Mouse (Mus musculus) cerebellum, adult 8-10 months (tissue): Measurements from ENCODE around the gene Grid2.

ENCODE experiments used
- DNase-seq: peaks from one replicate; pipeline ENCODE4 v3.0.0; 2022

Gene Grid2

DNA sequence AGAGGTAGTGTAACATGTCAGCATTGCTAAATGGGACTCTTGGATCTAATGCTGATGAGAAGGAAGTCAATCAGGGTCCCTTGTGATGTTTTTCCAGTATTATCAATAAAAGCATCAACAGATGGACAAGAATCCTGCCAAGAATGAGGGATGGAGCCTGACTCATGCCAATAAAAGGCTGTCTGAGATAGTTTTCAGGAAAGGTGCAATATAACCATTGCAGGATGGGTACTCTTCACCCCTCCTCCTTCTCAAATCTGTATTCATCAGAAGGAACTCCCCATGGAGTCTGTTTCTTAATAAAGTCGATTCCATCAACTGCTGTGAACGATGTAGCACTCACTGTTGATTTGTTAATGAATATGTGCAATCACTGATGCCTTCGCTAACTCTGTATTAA lies 403.7 kb downstream of the Grid2 start:
- no peak for DNase-seq

DNA sequence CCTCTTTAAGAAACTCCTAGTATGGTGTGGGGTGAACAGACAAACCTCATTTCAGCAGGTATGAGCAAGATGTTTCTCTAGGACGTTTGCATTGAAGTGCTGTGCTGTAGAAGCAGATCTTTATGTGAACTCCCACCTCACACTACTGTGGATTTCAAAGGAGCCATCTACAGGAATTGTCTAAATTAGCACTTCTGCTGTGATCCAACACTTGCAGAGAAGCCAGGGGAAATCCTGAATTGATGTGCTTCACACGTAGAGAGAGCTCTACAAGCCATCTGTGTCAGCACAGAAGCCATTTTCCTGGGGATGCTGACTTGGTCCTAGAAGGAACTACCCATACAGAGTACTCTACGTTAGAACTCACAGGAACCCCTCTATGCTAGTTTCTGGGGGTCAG lies 430.0 kb downstream of the Grid2 start:
- no peak for DNase-seq

DNA sequence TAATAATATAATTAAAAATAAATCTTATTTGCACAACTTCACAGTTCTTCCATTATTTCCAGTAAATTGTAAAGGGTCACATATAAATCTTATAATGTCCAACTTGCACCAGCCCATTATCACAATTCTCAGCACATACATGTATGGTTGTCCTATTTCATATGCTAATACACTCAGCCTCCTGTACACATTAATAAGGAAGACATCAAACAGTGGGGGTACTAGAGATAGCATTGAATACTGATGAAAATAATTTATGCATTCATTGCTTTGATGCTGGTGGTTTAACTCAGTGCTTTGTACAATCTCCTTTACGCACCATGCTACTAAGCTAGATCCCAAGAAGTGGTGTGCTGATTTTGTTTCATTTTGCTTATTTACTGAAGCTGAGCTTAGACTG lies 446.0 kb downstream of the Grid2 start:
- no peak for DNase-seq

DNA sequence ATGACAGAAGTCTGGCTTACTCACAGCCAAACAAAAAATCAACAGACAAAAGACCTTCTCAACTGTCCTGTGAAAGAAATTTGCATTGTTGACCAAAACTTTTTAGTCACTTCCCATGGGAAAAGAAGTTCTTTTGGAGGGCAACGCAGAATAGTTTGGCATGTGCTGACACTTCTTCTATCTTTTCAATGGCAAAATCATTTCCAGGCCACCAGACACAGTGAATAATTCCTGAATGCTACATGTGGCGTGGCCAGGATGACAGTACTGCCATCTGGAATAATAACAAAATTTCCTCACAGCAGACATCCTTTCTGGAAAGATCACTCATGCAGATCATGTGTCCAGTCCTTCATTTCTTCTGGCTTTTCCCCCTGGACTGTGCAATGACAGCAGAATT lies 478.1 kb downstream of the Grid2 start:
- peak; percentile 6 for DNase-seq

DNA sequence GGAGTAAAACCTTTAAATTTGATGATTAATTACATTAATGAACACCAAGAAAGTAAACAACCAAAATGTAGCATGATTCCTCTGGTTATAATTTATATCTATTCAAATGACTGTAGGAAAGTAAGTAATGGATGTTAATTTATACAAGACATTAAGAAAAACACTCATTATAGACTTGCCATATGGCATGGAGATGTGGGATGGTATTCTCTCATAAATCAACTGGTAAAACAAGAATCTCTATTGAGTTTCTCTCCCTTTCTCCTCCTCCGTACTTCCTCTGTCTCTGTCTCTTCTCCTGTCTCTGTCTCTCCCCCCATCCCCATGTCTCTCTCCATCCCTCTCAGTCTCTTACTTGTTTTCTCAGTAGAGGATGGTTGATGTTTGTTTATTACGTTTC lies 506.9 kb downstream of the Grid2 start:
- DNase-seq, result no peak

DNA sequence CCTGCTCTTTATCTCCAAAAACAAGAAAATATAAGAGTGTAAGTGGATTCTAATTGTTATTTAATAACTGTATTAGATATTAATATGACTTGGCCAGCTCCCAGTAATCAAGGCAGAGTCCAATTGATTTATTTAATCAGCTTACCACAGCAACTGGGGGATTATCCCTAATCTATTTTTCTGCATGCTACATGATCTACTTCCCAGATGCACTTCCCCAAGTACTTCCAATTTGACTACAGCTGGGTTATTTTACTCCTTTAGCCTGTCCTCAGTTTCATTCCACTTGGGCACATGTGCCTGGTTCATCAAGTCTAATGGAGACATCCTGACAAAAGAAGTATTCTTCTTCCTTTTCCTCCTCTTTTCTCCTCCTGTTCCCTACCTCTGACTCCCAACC lies 539.0 kb downstream of the Grid2 start:
- DNase-seq, result no peak

DNA sequence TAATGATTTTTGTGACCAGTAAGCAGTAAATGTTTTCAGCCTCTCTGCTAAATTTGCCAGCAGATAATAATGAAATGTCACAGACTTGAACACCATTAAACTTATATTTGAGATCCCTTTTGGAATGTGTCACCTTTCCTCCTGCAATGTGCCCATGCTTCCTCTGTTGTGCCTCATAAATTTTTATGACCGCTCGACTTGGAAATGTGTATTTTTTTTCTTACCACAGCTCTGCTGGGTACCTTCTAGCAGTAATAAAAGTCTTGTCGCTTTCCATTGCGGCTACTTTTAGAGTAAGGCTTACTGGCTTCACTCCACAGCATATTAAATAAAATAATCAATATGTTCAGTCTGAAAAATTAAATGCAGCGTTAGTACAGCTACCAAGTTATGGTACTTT lies 564.6 kb downstream of the Grid2 start:
- DNase-seq, result no peak

DNA sequence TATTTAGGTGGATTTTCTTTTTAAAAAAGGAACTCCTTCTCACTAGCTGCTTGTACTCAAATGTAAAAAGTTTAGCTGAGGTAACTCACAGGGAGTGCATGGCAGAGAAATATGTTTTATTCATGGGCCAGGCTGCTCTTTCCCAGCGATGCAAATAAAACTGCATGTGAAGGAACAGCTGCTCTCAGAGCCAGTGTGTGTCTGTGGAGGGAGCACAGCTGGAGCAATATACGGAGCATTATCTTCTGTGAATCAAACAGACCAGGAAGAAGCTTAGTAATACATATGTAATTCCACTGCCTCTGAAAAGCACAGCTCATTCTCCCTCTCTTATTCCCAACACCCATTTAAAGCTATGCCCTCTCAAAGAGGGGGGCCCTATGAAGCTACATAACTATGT lies 607.0 kb downstream of the Grid2 start:
- DNase-seq, result no peak

DNA sequence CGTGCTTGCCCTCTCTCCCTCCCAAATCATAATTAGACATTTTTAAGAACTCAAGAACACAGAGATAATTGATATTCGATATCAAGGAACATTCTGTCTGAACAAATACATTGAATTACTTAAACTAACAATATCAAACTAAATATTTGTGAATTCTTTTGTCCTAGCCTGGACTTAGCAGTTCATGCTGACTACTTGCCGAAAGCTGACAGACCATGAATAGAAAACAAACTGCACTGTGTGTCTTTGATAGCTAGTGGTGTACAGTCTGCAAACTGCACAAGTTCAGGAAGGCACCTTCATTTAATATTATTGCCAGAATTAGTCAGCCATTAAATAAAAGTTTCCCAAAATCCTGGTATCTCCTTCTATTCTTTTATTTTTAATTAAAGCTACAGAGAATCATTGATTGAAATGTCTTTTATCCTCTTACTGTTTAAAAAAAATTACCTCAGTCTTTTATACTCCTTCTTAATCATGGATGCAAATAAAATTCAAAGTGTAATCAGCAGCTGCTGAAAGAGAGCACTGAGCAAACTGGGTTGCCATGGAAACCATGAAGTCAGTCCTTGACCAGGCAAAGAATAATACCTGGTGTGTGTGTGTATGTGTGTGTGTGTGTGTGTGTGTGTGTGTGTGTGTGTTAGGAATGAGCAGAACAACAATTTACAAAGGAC lies 621.5 kb downstream of the Grid2 start:
- DNase-seq, result no peak

DNA sequence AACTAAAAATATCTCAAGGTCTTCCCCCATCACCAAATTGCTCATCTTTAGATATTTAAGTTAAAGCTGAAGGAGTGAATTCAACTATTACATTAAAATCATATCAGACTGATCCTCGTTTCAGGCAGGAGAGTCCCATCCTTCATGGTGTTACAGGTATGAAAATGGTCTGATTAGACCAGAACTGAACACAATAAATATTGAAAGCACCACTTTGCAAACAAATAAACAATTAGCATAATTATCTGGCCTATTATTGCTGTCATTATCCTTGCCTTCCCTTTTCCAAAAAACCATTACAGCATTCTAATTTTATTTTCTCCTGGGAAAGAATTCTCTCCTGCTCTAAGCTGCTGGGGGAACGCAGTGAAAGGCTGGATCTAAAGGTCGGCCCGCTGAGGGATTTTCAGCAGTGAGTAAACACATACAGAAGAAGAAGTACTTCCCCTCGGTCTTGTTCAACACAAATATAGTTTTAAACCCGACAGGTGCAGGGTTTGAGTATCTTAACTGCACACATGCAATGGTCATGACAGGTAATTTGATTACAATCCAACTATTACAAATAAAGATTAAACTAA lies 622.2 kb downstream of the Grid2 start:
- no peak for DNase-seq

DNA sequence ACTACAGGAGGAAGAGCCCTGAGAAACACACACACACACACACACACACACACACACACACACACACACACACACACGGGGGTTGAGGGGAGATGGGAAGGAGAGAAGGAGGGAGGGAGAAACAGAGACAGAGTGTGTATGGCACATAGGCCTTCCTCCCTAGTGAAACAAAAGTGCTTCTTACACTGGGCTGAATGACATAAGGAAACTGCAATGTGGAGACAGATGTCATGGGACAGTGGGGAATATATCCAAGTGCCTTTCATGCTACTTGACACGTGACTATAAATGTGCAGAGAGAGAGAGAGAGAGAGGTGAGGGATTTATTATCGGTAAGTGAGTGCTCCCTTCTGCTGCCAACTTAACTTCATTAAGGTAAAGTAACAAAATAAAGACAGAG lies 639.0 kb downstream of the Grid2 start:
- DNase-seq, result no peak

DNA sequence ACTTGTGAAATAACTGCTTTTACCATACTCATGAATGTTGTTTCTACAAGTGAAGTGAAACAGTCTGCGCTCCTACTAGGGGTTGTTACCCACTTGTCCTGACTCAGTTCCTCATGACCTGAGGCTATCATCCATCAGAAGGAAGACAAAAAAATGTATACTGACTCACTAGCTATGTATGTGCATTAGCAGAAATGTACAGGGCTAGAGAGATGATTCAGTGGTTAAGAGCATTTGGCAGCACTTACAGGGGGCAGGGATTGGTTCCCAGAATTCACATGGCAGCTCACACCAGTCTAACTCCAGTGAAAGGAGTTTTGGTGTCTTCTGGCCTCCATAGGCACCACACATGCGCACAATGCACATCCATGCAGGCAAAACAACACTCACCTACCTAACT lies 642.5 kb downstream of the Grid2 start:
- no peak for DNase-seq

DNA sequence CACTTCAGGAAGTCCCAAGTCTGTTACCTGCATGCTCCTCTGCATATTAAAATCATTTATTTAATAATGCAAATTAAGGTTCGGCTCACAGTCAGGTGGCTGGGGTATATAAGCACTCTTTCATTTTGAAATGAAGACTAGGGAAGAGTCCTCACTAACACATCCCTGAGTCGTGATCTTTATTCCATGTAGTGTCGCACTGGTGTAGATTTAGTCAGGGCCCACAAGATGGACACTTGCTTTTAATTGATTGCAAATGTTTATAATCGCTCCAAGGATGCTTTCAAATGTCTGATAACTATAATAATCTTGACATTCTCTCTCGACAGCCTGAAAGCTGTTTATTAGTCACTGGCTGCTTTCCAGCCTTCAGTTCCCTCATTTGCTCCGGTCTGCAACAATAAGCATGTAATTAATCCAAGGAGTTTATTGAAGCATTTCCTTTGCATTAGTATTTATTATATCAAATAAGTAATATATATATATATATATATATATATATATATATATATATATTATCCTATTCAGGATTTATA lies 661.4 kb downstream of the Grid2 start:
- no peak for DNase-seq

DNA sequence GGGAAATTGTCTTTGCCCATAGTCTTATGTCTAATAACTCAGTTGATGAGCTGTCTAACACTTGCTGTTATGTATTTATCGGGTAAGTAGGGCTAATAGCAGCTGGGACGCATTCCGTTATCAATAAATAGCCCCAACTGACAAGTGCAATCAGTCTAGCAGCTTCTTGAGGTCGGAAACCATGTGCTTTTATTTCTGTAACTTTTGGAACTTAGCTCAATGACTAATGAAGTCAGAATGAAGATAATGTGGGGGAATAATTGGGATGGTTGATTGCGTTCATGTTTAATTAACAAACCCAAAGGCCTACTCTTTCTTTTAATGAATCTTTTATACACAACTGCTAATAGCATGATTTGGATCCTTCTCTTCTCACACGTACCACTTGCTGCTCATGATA lies 666.3 kb downstream of the Grid2 start:
- DNase-seq, result no peak

DNA sequence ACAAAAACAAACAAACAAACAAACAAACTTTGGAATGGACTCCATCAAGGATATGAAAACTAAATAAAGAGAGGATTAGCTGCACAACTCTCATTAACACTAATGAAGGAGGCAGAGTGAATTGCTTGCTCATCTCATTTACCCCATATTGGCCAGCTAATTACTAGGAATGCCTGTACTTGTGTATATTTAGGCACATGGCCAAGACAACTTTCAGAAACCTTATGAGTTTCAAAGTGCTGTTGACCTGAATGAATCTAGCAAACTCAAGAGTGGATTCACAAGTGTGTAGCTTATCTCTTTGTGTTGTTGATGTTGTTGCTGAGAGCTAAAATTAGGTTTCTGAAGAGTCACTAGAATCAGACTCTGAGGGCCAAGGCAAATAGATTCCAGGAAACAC lies 675.5 kb downstream of the Grid2 start:
- DNase-seq, result no peak

DNA sequence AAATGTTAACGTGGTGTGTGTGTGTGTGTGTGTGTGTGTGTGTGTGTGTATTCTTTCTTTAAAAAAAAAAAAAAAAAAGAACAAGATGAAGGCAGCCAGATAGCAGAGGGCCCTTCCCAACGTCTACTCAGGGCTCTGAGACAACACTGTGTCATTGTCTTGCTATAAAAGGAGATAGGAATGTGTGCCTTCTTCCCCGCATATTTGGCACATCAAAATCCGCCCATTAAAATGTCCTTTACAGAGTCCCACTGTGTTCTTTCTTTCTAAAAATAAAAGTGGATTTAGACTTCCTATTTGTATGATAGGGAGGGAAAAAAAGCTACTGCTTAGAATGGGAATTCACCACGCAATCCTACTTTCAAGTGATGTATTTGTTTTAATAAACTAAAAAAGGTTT lies 691.0 kb downstream of the Grid2 start:
- DNase-seq, result no peak

DNA sequence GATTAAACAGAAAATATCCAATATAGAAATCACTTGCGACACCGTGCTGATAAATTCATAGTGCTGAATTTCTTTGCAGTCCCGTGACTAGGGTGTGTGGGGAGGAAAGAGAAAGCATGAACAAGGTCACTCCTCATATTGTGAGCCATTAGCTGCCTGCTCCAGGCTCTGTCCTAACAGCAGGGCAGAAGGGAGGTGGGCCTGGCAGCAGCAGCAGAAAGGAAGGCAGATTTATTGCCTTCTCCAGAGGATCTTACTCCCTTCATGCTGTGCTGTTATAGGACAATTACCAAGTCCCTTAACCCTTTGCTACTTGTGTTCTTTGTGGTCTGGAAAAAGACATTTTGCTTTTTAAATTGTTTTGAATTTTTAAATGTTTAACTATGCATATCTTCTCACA lies 708.1 kb downstream of the Grid2 start:
- no peak for DNase-seq

DNA sequence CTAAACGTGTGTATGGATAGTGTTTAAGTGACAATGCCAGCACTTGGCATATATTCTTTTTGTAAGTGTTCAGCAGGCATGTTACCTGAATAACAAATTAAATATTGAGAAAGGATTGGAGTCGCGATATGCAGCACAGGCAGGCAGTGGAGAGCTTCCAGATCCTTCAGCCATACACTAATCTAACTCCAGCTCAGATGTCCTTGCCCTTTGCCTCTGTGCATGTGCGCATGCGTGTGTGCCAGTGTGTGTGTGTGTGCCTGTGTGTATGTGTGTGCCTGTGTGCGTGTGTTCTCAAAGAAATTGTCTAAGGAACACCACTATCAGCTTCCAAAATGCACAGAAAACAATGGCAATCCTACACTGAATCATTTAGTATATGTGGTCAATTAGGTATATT lies 708.6 kb downstream of the Grid2 start:
- DNase-seq, result no peak

DNA sequence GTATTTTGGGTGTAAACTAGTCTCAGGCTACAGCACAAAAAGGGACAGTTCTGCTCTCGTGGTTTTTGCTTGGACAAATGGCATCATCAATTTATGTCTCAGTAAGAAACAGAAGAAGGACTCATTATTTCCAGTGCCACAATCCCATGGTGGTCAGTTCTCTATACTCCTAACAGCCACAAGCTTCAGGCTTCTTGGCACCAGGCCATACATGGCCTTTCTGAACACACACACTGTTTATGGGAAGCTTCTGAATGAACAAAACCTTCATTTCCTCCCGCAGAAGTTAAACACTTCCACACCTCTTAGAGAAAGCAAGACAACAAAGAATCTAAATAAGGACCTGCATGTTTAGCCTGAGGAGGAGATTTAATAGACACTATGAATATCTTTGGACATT lies 709.1 kb downstream of the Grid2 start:
- peak; percentile 9 for DNase-seq

DNA sequence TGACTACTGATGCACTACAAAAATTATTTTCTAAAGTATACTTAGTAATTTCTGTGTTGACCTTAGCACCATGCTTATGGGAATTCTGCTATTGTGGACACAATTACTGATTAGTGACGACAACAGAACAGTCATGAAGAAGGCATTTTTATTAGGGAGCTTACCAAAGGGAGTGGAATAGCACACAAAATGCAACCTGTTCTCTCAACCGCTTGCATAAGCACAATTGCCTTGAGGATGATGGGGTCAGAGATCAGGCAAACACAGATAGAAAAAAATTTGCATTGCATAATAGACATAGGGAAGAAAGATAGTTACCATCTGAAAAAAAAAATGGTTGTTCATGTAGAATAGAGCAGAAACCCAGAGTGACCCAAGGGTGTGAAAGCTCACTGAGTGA lies 790.4 kb downstream of the Grid2 start:
- DNase-seq, result no peak

DNA sequence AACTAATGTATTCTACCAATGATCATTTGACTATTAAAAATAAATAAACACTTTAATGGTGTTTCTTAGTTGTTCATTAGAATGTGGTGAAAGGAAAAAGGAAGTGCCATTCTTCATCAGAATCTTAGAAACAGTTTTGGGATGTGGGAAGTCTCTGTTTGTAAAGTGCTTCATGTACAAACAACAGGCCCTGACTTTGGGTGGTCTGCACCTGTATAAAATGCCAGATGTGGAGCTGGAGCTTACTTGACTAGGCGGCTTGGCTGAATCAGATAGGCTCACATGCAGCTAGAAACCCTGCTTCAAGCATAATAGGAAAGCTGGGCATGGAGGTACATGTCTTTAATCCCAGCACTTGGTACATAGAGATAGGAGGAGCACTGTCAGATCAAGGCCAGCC lies 791.1 kb downstream of the Grid2 start:
- DNase-seq, result no peak

DNA sequence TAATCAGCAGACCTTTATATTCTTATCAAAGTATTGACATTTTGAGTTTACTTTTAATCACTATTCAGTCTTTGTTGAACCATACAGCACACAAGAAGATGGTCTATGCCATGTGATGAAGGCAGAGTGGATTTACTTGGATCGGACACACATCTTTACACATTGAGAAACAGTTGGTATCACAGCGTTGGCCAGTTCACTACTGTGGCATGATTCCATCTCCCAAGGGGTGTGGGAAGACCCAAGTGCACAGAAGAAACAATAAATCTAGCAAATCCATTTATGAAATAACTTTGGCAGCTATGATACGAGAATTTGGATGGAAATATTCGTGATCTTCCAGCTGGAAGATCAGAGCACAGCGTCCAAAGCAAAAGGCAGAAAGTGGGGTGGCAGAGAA lies 792.3 kb downstream of the Grid2 start:
- peak; percentile 42 for DNase-seq

DNA sequence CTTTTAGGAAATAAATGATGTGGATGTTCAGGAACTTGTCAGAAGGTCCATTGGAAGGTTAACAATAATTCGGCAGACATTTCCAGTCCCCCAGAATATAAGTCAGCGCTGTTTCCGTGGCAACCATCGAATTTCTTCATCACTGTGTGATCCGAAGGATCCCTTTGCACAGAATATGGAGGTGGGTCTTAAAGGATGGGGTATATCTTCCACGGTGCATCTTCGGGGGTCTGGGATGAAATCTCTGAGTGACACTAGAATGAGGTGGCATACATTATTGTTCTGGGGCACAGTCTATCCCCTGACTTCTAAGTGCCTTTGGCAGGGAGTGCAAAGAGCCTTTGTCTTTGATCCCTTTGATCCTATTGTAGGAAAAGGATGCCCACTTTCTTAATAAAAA lies 808.2 kb downstream of the Grid2 start:
- DNase-seq, result no peak

DNA sequence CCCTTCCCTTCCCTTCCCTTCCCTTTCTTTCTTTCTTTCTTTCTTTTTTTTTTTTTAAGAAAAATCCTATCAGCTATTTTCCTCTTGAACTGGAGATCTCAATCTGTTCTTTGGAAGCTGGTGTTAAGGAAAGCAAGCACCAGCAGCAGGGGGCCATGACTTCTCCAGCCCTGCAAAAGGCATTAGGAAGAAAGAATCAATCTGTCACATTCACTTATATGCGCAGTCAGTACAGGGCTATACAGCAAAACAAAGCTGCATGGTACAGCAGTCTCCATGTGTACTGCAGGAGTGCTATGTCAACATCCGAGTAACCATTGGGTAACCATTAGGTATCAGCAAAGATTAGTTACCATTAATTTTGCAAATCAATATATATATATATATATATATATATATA lies 809.0 kb downstream of the Grid2 start:
- no peak for DNase-seq

DNA sequence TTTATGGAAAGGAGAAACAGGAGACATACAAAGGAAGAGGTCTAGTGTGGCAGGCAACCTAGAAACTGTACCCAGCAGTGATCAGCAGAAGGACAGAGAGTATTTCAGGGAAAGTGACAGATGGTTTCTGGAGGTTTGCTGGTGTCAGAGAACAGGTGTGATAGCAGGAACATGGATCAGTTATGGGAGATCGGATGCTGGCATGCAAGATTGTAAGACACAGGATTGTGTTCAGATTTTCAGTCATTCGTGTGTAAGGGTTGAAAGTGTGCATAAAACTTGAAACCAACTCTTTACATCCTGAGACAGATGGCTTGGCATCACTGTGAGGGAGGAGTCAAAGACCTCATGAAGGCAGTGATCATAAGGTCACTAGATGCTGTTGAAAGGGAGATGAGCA lies 817.7 kb downstream of the Grid2 start:
- DNase-seq, result peak; percentile 45
